Mouse (Mus musculus) MEL (cell line): ENCODE measurements around the gene Gla.

ENCODE experiments used
- CHD1 ChIP-seq: IDR thresholded peaks from 2 replicates; pipeline ENCODE4 v1.6.1; 2012; ENCODE audit warnings: low read depth, mild to moderate bottlenecking, inconsistent platforms, low read length, improper control_type of control experiment
- CHD2 ChIP-seq: IDR thresholded peaks from 2 replicates; pipeline ENCODE4 v1.6.1; 2011; ENCODE audit warnings: low read length, improper control_type of control experiment
- CTCF ChIP-seq, 3 experiments: IDR thresholded peaks in 2 of 3; conservative IDR thresholded peaks in 1 of 3; 2 replicates each; pipeline ENCODE4 v1.5.1; 2011 to 2012; ENCODE audit warnings: low read length in 3 of 3, low read depth in 2 of 3, mild to moderate bottlenecking in 2 of 3, improper control_type of control experiment in 1 of 3, inconsistent platforms in 1 of 3, mixed read lengths in 1 of 3, moderate library complexity in 1 of 3; ENCODE audit not compliant: control insufficient read depth in 1 of 3, insufficient read depth in 1 of 3, poor library complexity in 1 of 3, severe bottlenecking in 1 of 3
- E2F4 ChIP-seq: IDR thresholded peaks from 2 replicates; pipeline ENCODE4 v1.6.1; 2011; ENCODE audit warnings: low read depth, low read length, improper control_type of control experiment, borderline replicate concordance
- ETS1 ChIP-seq: IDR thresholded peaks from 2 replicates; pipeline ENCODE4 v1.6.1; 2012; ENCODE audit warnings: low read depth, mild to moderate bottlenecking, inconsistent platforms, low read length, improper control_type of control experiment, moderate library complexity
- HCFC1 ChIP-seq: IDR thresholded peaks from 2 replicates; pipeline ENCODE4 v1.6.1; 2012; ENCODE audit warnings: low read depth, mild to moderate bottlenecking, inconsistent platforms, low read length, improper control_type of control experiment, moderate library complexity
- KAT2A ChIP-seq: conservative IDR thresholded peaks from 2 replicates; pipeline ENCODE4 v1.6.1; 2012; ENCODE audit warnings: low read depth, low read length, improper control_type of control experiment, inconsistent platforms
- MAFK ChIP-seq: IDR thresholded peaks from 2 replicates; pipeline ENCODE4 v1.6.1; 2011; ENCODE audit warnings: low read depth, mild to moderate bottlenecking, low read length, improper control_type of control experiment, borderline replicate concordance
- MEF2A ChIP-seq: IDR thresholded peaks from 2 replicates; pipeline ENCODE4 v1.6.1; 2014; ENCODE audit warnings: low read depth, mild to moderate bottlenecking, inconsistent platforms, low read length, improper control_type of control experiment; ENCODE audit not compliant: poor library complexity, insufficient replicate concordance, severe bottlenecking; ENCODE audit errors: extremely low read depth
- NELFE ChIP-seq: IDR thresholded peaks from 2 replicates; pipeline ENCODE4 v1.6.1; 2011; ENCODE audit warnings: low read depth, low read length, improper control_type of control experiment
- NRF1 ChIP-seq: IDR thresholded peaks from 2 replicates; pipeline ENCODE4 v1.6.1; 2014; ENCODE audit warnings: low read depth, mild to moderate bottlenecking, inconsistent platforms, low read length, improper control_type of control experiment, moderate library complexity; ENCODE audit not compliant: poor library complexity, insufficient read depth, severe bottlenecking
- POLR2A ChIP-seq, 2 experiments: IDR thresholded peaks; 2 replicates each; pipeline ENCODE4 v1.6.1; 2011 to 2012; ENCODE audit warnings: low read length in 2 of 2, mild to moderate bottlenecking in 2 of 2, control low read depth in 1 of 2, improper control_type of control experiment in 1 of 2, low read depth in 1 of 2, moderate library complexity in 1 of 2; ENCODE audit not compliant: control insufficient read depth in 1 of 2, insufficient read depth in 1 of 2, poor library complexity in 1 of 2
- POLR2AphosphoS2 ChIP-seq: IDR thresholded peaks from 2 replicates; pipeline ENCODE4 v1.6.1; 2011; ENCODE audit warnings: low read length, improper control_type of control experiment
- USF1 ChIP-seq: IDR thresholded peaks from 2 replicates; pipeline ENCODE4 v1.6.1; 2014; ENCODE audit warnings: low read depth, mild to moderate bottlenecking, inconsistent platforms, low read length, improper control_type of control experiment, moderate library complexity

DNA sequence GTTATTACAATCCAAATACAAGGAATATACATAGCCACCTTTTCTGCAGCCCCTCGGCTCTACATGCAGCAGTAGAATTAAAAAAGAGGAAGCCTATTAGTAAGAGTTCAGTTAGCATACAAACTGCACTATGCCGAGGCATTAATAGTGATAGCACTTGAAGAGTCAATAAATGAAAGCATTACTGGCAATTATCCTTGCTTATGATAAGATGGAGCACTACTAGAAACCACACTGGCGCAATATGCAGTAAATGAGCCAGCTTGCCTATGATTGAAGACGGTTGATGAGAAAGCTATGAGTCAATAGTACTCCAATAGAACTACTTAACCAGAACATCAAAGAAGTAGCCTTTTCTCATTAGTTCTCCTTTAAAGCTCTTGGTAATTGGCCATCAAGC lies 23.0 kb downstream of the Gla start:
- TF ChIP-seq HCFC1 (no peak), MEF2A (no peak), CTCF (IDR thresholded peaks at IDR 0.05 in 2 of 3, conservative IDR thresholded peaks at IDR 0.05 in 1 of 3; ENCODE audit: control insufficient read depth in 1 of 3, insufficient read depth in 1 of 3, low read depth in 2 of 3, low read length in 3 of 3, poor library complexity in 1 of 3, severe bottlenecking in 1 of 3) (no peak), E2F4 (no peak), POLR2AphosphoS2 (no peak), POLR2A (IDR thresholded peaks at IDR 0.05; ENCODE audit: control insufficient read depth in 1 of 2, insufficient read depth in 1 of 2, low read depth in 1 of 2, low read length in 2 of 2, poor library complexity in 1 of 2) (no peak), KAT2A (no peak), USF1 (no peak), CHD1 (no peak), CHD2 (no peak), NELFE (no peak), ETS1 (no peak), MAFK (no peak), NRF1 (no peak)
